Mouse (Mus musculus): ENCODE measurements around the gene Rnf185.

Rnf185 gene

GRCm38 (mm10) chr11:3396091-3396490 lies 56.1 kb downstream of the Rnf185 start:
- no peak for ATAC-seq (ENCODE audit: low TSS enrichment)

DNA sequence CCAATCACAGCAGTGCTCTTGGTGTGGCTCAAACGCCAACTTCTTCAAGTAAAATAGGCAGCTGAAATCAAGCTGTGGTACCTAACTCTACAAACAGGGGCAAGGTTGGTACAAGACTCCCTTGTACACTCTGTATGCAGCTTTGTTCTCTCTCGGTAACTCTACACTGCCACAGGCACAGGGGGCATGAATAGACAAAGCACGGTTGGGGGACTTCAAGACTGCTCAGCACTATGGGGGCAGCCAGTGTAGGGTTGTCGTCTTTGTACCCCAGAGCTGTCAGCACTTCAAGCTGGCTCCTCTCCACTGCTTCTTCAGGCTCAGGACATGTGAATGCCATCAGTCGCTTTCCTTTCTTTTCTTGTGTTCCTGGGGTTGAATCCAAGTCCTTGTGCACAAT lies 57.6 kb downstream of the Rnf185 start:
- ATAC-seq (ENCODE audit: low TSS enrichment), result no peak

- no peak for ATAC-seq (ENCODE audit: low TSS enrichment)
Observed at GRCm38 (mm10) chr11:3392526-3392925, 59.6 kb downstream of the Rnf185 start.

DNA sequence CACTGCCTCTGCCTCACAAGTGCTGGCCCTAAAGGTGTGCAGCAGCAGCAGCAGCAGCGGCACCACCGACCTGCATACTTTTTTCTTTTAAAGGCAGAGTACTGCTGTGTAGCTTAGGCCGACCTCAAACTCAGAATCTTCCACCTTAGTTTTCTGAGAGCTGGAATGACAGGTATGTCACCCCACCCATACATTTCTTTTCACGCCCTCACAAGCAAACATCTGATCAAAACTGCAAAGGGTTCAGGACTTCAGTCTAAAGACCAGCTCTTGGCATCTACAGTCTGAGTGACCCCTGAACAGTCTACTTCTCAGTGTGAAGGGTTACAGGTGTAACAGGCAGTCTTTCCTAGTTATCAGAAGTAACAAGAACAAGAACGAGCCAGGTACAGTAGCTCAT lies 61.4 kb downstream of the Rnf185 start:
- ATAC-seq (ENCODE audit: low TSS enrichment), result no peak

DNA sequence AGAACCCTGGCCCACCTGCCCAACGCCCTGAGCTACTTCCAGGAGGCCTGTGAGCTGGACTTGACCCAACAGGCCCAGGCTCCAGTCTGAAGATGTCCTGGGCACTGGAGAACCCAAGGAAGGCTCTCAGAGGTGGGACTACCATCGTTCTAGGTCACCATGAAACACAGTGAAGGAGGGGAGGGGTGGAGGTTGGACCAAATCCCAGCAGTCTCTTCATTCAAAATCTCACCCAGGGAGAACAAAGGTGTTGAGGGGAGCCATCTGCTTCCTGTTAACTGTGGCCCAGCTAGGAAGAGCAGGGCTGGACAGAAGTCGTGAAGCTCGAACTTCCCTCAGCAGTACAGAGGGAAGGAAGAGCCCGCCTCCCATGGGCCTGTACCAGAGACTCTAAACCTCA lies 62.2 kb downstream of the Rnf185 start:
- ATAC-seq (ENCODE audit: low TSS enrichment), result no peak

GRCm38 (mm10) chr11:3387482-3388196 lies 64.5 kb downstream of the Rnf185 start:
- no peak for ATAC-seq (ENCODE audit: low TSS enrichment)

- peak; percentile 89 for ATAC-seq (ENCODE audit: low TSS enrichment)
Observed at GRCm38 (mm10) chr11:3386941-3387368, 65.2 kb downstream of the Rnf185 start.

- ATAC-seq (ENCODE audit: low TSS enrichment), result no peak
Observed at GRCm38 (mm10) chr11:3382602-3383594, 69.3 kb downstream of the Rnf185 start.

DNA sequence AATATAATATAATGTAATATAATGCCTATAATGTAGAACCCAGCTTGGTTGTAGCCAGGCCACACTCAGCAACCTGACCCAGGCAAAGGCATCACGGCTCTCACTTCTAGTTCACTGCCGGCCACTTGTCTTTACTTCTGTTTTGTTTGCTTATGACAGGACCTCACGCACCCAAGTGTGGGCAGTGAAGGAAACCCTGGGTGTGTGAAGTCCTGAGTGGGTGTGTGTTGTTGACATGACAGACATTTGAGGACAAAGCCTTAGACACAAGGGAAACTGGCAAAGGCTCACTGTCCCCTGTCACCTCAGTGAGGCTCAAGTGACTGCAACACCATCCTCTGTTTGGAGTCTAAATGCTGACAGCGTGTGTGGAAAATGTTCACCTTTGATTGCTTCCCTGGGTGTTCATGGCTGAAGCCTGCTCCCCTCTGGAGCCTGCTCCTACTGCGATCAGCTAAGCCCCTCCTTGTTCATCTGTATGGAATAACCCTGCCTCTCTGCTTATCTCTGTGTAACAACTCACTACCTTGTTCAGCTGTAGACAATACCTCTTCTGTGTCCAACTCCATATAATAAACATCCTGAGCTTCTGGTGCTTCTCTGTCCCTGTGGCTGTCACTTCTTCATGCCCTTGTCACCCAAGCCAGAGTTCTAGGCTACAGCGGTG lies 70.9 kb downstream of the Rnf185 start:
- ATAC-seq (ENCODE audit: low TSS enrichment), result no peak

DNA sequence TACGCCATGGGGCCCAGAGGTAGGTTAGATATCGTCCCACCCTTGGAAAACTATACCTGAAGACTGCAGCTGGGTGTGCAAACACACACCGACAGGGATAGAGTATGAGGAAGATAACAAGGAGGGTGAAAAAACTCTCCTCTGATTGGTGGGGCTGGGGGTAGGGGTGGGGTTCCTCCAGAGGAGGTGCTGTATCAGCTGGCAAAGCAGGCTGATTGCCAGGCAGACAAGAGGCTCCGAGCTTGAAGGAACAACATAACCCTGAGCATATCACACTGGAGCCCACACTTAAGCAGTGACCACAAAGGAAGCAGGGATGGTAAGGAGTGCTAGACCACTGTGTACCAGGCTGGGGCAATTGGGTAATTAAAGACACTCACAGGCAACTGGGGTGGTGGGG lies 72.7 kb downstream of the Rnf185 start:
- no peak for ATAC-seq (ENCODE audit: low TSS enrichment)

DNA sequence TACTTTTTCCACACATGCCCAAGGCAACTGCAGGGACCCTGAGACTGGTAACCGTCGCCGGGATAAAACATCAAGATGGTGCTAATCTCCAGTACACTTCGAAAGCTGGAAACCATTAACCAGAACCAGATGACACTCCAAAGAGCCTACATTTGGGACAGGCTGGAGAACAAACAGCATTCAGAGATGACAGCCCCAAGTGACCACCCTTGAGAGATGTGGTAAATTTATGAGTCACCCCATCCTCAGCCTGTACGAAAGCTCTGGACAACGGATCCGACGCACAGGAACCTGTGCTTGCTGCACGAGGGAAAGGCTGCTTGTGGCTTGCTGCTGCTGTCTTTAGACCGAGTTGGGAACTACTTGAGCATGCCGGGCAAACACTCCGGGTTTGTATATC lies 77.4 kb downstream of the Rnf185 start:
- no peak for ATAC-seq (ENCODE audit: low TSS enrichment)

- no peak for ATAC-seq (ENCODE audit: low TSS enrichment)
Observed at GRCm38 (mm10) chr11:3374293-3374645, 77.9 kb downstream of the Rnf185 start.

DNA sequence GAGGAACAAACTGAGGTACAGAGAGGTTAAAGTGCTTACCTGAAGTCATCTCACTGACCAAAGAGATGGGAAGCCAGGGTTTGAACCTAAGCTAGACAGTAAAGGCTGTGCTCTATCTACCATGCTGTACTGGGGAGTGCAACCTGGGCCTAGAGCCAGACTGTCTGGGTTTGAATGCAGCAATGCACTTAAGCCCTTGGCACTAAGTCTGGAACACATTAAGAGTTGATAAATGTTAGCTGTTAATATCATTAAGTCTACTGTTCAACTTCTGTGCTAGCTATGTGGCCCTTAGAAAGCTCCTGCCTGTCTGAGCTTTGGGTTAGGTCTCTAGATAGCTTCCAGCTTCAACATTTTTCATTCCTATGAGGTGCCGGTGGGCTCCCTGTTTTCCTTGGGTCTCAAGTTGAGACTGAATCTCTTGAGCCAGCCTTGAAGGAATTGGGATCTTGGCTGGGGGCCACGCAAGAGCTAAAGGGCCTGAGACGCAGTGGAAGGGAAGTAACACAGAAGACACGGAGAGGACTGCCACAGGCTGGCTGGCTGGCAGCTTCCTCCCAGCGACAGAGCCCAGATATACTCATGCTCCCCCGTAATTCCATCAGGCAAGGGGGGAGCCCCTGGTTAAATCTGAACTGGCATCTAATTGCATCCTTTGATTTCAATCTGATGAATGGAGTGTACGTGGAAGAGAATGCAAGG lies 78.4 kb downstream of the Rnf185 start:
- no peak for ATAC-seq (ENCODE audit: low TSS enrichment)

GRCm38 (mm10) chr11:3371599-3372295 lies 80.4 kb downstream of the Rnf185 start:
- ATAC-seq (ENCODE audit: low TSS enrichment), result peak; percentile 41; the same call in 1 of the 2 replicates

- ATAC-seq (ENCODE audit: low TSS enrichment), result peak; percentile 94
Observed at GRCm38 (mm10) chr11:3370928-3371598, 81.1 kb downstream of the Rnf185 start.

DNA sequence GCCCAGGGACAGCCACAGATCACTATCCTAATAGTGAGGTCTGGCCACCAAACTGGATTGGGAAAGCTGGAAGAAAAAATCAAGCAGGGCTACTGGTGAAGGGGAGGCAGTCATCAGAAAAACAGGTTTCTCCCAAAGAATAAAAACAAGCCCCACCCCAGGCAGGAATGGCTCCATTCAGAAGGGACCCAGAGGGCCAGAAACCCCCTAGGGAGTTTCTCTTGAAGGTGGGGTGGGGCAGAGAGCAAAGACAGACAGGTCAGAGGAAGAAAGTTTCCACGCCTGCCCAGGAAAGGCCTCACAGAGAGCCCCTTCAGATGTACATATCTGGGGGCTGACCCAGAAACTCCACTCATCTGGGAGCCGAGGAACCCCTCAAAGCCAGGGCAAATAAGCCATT lies 82.0 kb downstream of the Rnf185 start:
- no peak for ATAC-seq (ENCODE audit: low TSS enrichment)

DNA sequence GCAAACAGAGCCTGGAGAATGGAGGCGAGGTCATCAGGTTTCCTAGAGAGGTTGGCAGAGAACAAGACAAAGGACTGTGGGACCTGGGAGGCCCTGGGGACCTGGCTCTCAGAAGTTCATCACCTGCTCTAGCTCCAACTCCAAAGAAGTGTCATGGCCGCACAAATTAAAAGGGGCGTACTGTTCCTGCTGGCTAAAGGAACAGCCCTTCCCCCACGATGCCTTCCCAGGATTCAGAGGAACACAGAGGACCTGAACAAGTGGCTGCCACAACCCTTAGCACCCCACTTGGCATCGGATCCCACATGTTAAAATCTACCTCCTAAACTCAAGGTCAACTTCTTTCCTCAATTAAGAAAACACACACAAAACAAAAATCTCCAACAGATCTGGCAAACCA lies 82.7 kb downstream of the Rnf185 start:
- ATAC-seq (ENCODE audit: low TSS enrichment), result no peak

- ATAC-seq (ENCODE audit: low TSS enrichment), result no peak
Observed at GRCm38 (mm10) chr11:3368983-3369382, 83.2 kb downstream of the Rnf185 start.

- ATAC-seq (ENCODE audit: low TSS enrichment), result no peak
Observed at GRCm38 (mm10) chr11:3366411-3366810, 85.8 kb downstream of the Rnf185 start.

Measured in frontal cortex, adult (tissue).